11 mouse cellular contexts compared by ENCODE assay signal in genomic region chr13:67755761-67756160, GRCm38 (mm10). TPM values are rescaled to one million over a fixed set of nuclear protein-coding genes. Genes with fewer than 3 reads are reported as not detected.
DNase-seq lines count a peak whose midpoint lies in the region; ATAC-seq and TF ChIP-seq lines count a peak whose summit lies in the region.
"Had no signal": no experiment of that assay in that cellular context is flagged by ENCODE, and none has a peak within 500 bp of the region (broad histone marks: within the 10 kb centered on the region; RNA-seq: fewer than 3 reads in every experiment).

No protein-coding gene starts in this region.

- H3K36me3 ChIP-seq in liver, embryonic 12.5 days: peaks cover 12% of the 10 kb centered on the region
- H3K36me3 ChIP-seq in liver, postnatal 0 days (replicated peaks; ENCODE audit: insufficient read depth, low read length): no peaks in the 10 kb centered on the region
- H3K36me3 ChIP-seq in hindbrain, postnatal 0 days (ENCODE audit: insufficient read depth, low read length): no peaks in the 10 kb centered on the region

- WGBS in liver, embryonic 12.5 days (ENCODE audit: insufficient replicate concordance): 68% methylated on average over 6 of the region's 6 CpGs
- WGBS in liver, postnatal 0 days (ENCODE audit: insufficient replicate concordance): 73% methylated on average over 6 of the region's 6 CpGs
- 82% methylated on average over 6 of the region's 6 CpGs for WGBS in hindbrain, postnatal 0 days

- H3K27me3 ChIP-seq in liver, embryonic 12.5 days (replicated peaks): no peaks in the 10 kb centered on the region
- H3K27me3 ChIP-seq in liver, postnatal 0 days (ENCODE audit: insufficient read depth, low read length): no peaks in the 10 kb centered on the region
- H3K27me3 ChIP-seq in hindbrain, postnatal 0 days (ENCODE audit: insufficient read depth, low read length): no peaks in the 10 kb centered on the region
- H3K27me3 ChIP-seq: heart, embryonic 13.5 days had no signal

- H3K9me3 ChIP-seq in liver, embryonic 12.5 days (replicated peaks): no peaks in the 10 kb centered on the region
- H3K9me3 ChIP-seq in liver, postnatal 0 days (ENCODE audit: low read length): no peaks in the 10 kb centered on the region
- no peaks in the 10 kb centered on the region for H3K9me3 ChIP-seq in hindbrain, postnatal 0 days (ENCODE audit: low read length)
- H3K9me3 ChIP-seq: heart, embryonic 13.5 days had no signal

- ATAC-seq in liver, embryonic 12.5 days: no peak
- no peak for ATAC-seq in liver, postnatal 0 days
- no peak for ATAC-seq in hindbrain, postnatal 0 days

- peaks cover 9% of the 10 kb centered on the region; the same call in 1 of the 2 replicates for H3K4me1 ChIP-seq in liver, embryonic 12.5 days
- no peaks in the 10 kb centered on the region for H3K4me1 ChIP-seq in liver, postnatal 0 days (ENCODE audit: insufficient read depth)
- peaks cover 8% of the 10 kb centered on the region; the same call in 1 of the 2 replicates for H3K4me1 ChIP-seq in hindbrain, postnatal 0 days (ENCODE audit: insufficient read depth, low read length)

- TF ChIP-seq EP300 in liver, postnatal 0 days (IDR thresholded peaks at IDR 0.05; ENCODE audit: low read depth): no peak

- intact Hi-C loops in left cerebral cortex, adult 2 months (cut with DNase I): loop anchor here (1.0 to 10.0 kb wide), 4 partner anchors 24 to 251 kb away; partner anchors contain the start of genes Zfp493, Zfp58 and Zfp65

- H3K9ac ChIP-seq in liver, embryonic 12.5 days: no peak overlapping the region
- no peak overlapping the region for H3K9ac ChIP-seq in liver, postnatal 0 days (replicated peaks)
- no peak overlapping the region for H3K9ac ChIP-seq in hindbrain, postnatal 0 days (replicated peaks; ENCODE audit: low read length)

- H3K27ac ChIP-seq in liver, embryonic 12.5 days: no peak overlapping the region
- no peak overlapping the region for H3K27ac ChIP-seq in liver, postnatal 0 days (ENCODE audit: low read depth)
- no peak overlapping the region for H3K27ac ChIP-seq in hindbrain, postnatal 0 days
- no peak overlapping the region for H3K27ac ChIP-seq in left cerebral cortex, adult 2 months

- 0 out of 2 replicates have a peak overlapping the region, but pooled peaks have one; percentile 69 for H3K4me3 ChIP-seq in liver, embryonic 12.5 days
- no peak overlapping the region for H3K4me3 ChIP-seq in liver, postnatal 0 days (ENCODE audit: low read depth, low read length)
- H3K4me3 ChIP-seq in hindbrain, postnatal 0 days (ENCODE audit: low read length): no peak overlapping the region
- H3K4me3 ChIP-seq in left cerebral cortex, adult 2 months: no peak overlapping the region

- no peak for TF ChIP-seq CTCF in liver, postnatal 0 days (IDR thresholded peaks at IDR 0.05; ENCODE audit: low read depth)
- no peak for TF ChIP-seq CTCF in hindbrain, postnatal 0 days (IDR thresholded peaks at IDR 0.05; ENCODE audit: low read depth)
- TF ChIP-seq CTCF in left cerebral cortex, adult 2 months (IDR thresholded peaks at IDR 0.05): no peak

- DNase-seq in cerebellum, adult 9-10 months: peak; percentile 18
- DNase-seq in cerebellum, postnatal 36 days: no peak
- DNase-seq in liver, postnatal 0 days: no peak
- peak; percentile 48 for DNase-seq in NIH3T3 (ENCODE audit: low read depth)
- no peak for DNase-seq in hindbrain, postnatal 0 days (ENCODE audit: low spot score)
- no peak for DNase-seq in left cerebral cortex, adult 2 months (ENCODE audit: extremely low spot score in 1 of 2, low spot score in 2 of 2)
- no peak for DNase-seq in thymus, postnatal 36 days
- DNase-seq: adrenal gland, postnatal 25 days; kidney, postnatal 10 days had no signal

- peak overlapping the region; percentile 70; the same call in 1 of the 2 replicates for H3K4me2 ChIP-seq in liver, embryonic 12.5 days
- H3K4me2 ChIP-seq in liver, postnatal 0 days (ENCODE audit: low read depth, low read length): no peak overlapping the region
- H3K4me2 ChIP-seq in hindbrain, postnatal 0 days (ENCODE audit: low read depth, low read length): peak overlapping the region; percentile 64; the same call in 1 of the 2 replicates

RNA-seq across cellular contexts. Expression of gene Zfp85, which starts 0.7 kb away (rescaled TPM):
- polyA plus RNA-seq in liver, embryonic 12.5 days (2016; fragmentation: Nextera tagmentation; extraction: Ambion mirVana): 1.2 and 1.4 TPM in 2 replicates
- 0.72 and 1.1 TPM in 2 replicates for polyA plus RNA-seq in liver, postnatal 0 days (2015; fragmentation: Nextera tagmentation; extraction: Ambion mirVana)
- 4.4 and 8.9 TPM in 2 replicates for total RNA-seq in hindbrain, postnatal 0 days (2014; rRNA removed)
- polyA plus RNA-seq in hindbrain, postnatal 0 days (2015; fragmentation: Nextera tagmentation; extraction: Ambion mirVana): 2.9 and 4.6 TPM in 2 replicates
- total RNA-seq in left cerebral cortex, adult 2 months (2021): 1 to 10 TPM; 5.8 to 6.5 TPM

RNA-seq across cellular contexts. Expression of gene Zfp493, which starts 23.7 kb away (rescaled TPM):
- polyA plus RNA-seq in liver, embryonic 12.5 days (2016; fragmentation: Nextera tagmentation; extraction: Ambion mirVana): 1.4 and 1.8 TPM in 2 replicates
- polyA plus RNA-seq in liver, postnatal 0 days (2015; fragmentation: Nextera tagmentation; extraction: Ambion mirVana): 0.22 and 0.36 TPM in 2 replicates
- total RNA-seq in hindbrain, postnatal 0 days (2014; rRNA removed): 1.1 and 2.6 TPM in 2 replicates
- 1.1 and 1.9 TPM in 2 replicates for polyA plus RNA-seq in hindbrain, postnatal 0 days (2015; fragmentation: Nextera tagmentation; extraction: Ambion mirVana)
- 1 to 10 TPM; 4.4 to 4.7 TPM for total RNA-seq in left cerebral cortex, adult 2 months (2021)

RNA-seq across cellular contexts. Expression of gene Zfp65, which starts 26.8 kb away (rescaled TPM):
- polyA plus RNA-seq in liver, embryonic 12.5 days (2016; fragmentation: Nextera tagmentation; extraction: Ambion mirVana): 3.0 and 3.1 TPM in 2 replicates
- 0.69 and 0.99 TPM in 2 replicates for polyA plus RNA-seq in liver, postnatal 0 days (2015; fragmentation: Nextera tagmentation; extraction: Ambion mirVana)
- total RNA-seq in hindbrain, postnatal 0 days (2014; rRNA removed): 8.5 and 10.0 TPM in 2 replicates
- 4.2 and 5.1 TPM in 2 replicates for polyA plus RNA-seq in hindbrain, postnatal 0 days (2015; fragmentation: Nextera tagmentation; extraction: Ambion mirVana)
- total RNA-seq in left cerebral cortex, adult 2 months (2021): 10 to 100 TPM; 14.0 to 14.6 TPM

RNA-seq across cellular contexts. Expression of gene Zfp273, which starts 57.8 kb away (rescaled TPM):
- polyA plus RNA-seq in liver, embryonic 12.5 days (2016; fragmentation: Nextera tagmentation; extraction: Ambion mirVana): 1.6 and 1.8 TPM in 2 replicates
- 0.96 and 1.3 TPM in 2 replicates for polyA plus RNA-seq in liver, postnatal 0 days (2015; fragmentation: Nextera tagmentation; extraction: Ambion mirVana)
- 4.4 and 5.1 TPM in 2 replicates for total RNA-seq in hindbrain, postnatal 0 days (2014; rRNA removed)
- 7.8 and 8.7 TPM in 2 replicates for polyA plus RNA-seq in hindbrain, postnatal 0 days (2015; fragmentation: Nextera tagmentation; extraction: Ambion mirVana)
- total RNA-seq in left cerebral cortex, adult 2 months (2021): 1 to 10 TPM; 5.3 to 7.2 TPM

Comparison
In these comparisons a context has a peak if more than half of its experiments do, and no peak if none do; other contexts are left out.
1. DNase-seq: peak in cerebellum, adult 9-10 months (single experiment) and NIH3T3 (single experiment); none in cerebellum, postnatal 36 days (0 of 2), liver, postnatal 0 days (single experiment), hindbrain, postnatal 0 days (single experiment), left cerebral cortex, adult 2 months (0 of 2) and thymus, postnatal 36 days (0 of 2).